Mouse (Mus musculus) embryonic facial prominence, embryonic 14.5 days (tissue): ENCODE results near the gene Tssc4. TPM values are rescaled to one million over a fixed set of nuclear protein-coding genes. Genes with fewer than 3 reads are reported as not detected.
A peak's percentile ranks its signal among the peaks of the same experiment; 100 is the strongest.

ENCODE experiments used
- ATAC-seq: fragments of 200-750 bp; cut with Nextera tagmentation; 2 replicates; pipeline ENCODE4 v1.8.0; 2017; ENCODE audit warnings: low read depth, moderate number of reproducible peaks, moderate TSS enrichment
- DNase-seq: peaks from one replicate; pipeline ENCODE4 v3.0.0-alpha.2; 2015; ENCODE audit warnings: low spot score
- H3K27ac ChIP-seq: fragments of 300-500 bp; sonication (generic); replicated peaks from 2 replicates; pipeline ENCODE4 v1.5.1; 2014; ENCODE audit warnings: low read depth, mild to moderate bottlenecking, low read length, moderate library complexity
- H3K27me3 ChIP-seq: fragments of 300-500 bp; sonication (generic); replicated peaks from 2 replicates; pipeline ENCODE4 v1.6.1; 2014; ENCODE audit warnings: low read length; ENCODE audit not compliant: control insufficient read depth, insufficient read depth
- H3K36me3 ChIP-seq: fragments of 300-500 bp; sonication (generic); 2 replicates; pipeline ENCODE4 v1.6.1; 2014; ENCODE audit warnings: low read length, mixed read lengths; ENCODE audit not compliant: control insufficient read depth, insufficient read depth
- H3K4me1 ChIP-seq: fragments of 300-500 bp; sonication (generic); 2 replicates; pipeline ENCODE4 v1.6.1; 2014; ENCODE audit warnings: antibody characterized with exemption, low read length; ENCODE audit not compliant: control insufficient read depth, insufficient read depth
- H3K4me2 ChIP-seq: fragments of 300-500 bp; sonication (generic); 2 replicates; pipeline ENCODE4 v1.6.1; 2014; ENCODE audit warnings: low read depth, mild to moderate bottlenecking, low read length, moderate library complexity, mixed read lengths
- H3K4me3 ChIP-seq: fragments of 300-500 bp; sonication (generic); 2 replicates; pipeline ENCODE4 v1.5.1; 2014; ENCODE audit warnings: low read depth, mild to moderate bottlenecking, low read length
- H3K9ac ChIP-seq: fragments of 300-500 bp; sonication (generic); 2 replicates; pipeline ENCODE4 v1.6.1; 2014; ENCODE audit warnings: low read depth, mild to moderate bottlenecking, low read length, moderate library complexity, mixed read lengths
- H3K9me3 ChIP-seq: fragments of 300-500 bp; sonication (generic); 2 replicates; pipeline ENCODE4 v1.6.1; 2016; ENCODE audit warnings: low read length; ENCODE audit not compliant: control insufficient read depth
- WGBS: fragments of 180-500 bp; shearing (Covaris S2); extraction: QIAGEN DNeasy Blood & Tissue Kit; methylation state at CpG from one replicate; pipeline ENCODE4 v1.1.7; 2014; 5-methylcytosine and 5-hydroxymethylcytosine counted together
- polyA plus RNA-seq: library from polyadenylated mRNA; unstranded; fragments of >200 nt; fragmentation: Nextera tagmentation; extraction: Ambion mirVana; gene quantifications from 2 replicates; pipeline ENCODE4 v1.2.1, GENCODE M21; 2014

The Tssc4 gene
- polyA plus RNA-seq, 1 experiment from 2014 or later, result 52.2 TPM

DNA sequence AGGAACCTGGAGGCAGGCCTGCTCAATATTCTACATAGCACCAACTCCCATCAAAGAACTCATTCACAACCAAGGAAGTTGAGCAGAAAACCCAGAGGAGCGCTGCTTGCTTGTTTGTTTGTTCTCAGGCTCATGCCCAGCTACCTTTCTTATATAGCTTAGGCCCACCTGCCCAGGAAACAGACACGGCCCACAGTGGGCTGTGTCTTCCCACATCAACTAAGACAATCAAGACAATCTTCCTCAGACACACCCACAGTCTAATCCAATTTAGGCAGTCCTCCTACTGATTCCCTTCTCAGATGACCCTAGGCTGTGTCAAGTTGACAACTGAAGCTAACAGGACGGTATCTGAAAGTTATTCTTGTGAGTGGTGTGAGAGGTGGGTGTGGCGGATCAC is 37.0 kb downstream of the Tssc4 start, which contains the start of gene Kcnq1:
Kcnq1 (plus strand) TSS at position 301 of the 400 bp plus-strand sequence.
- Histone ChIP-seq H3K9me3 (no peaks in the 10 kb centered on the region), H3K4me1 (peaks cover 5% of the 10 kb centered on the region; the same call in 1 of the 2 replicates), H3K36me3 (no peaks in the 10 kb centered on the region), H3K9ac (peak within 1 kb of the TSS; percentile 16; the same call in 1 of the 2 replicates), H3K27me3 (peaks cover 56% of the 10 kb centered on the region), H3K27ac (no peak within 1 kb of the TSS), H3K4me3 (peak within 1 kb of the TSS; percentile 37), H3K4me2 (peak within 1 kb of the TSS; percentile 61)
- ATAC-seq, result no peak
- DNase-seq, result no peak
- 63% methylated on average over 4 of the region's 4 CpGs for WGBS

GRCm38 (mm10) chr7:143106672-143107465 is 37.8 kb downstream of the Tssc4 start:
- H3K36me3 ChIP-seq, result no peaks in the 10 kb centered on the region
- H3K27me3 ChIP-seq, result peaks cover 56% of the 10 kb centered on the region
- H3K4me2 ChIP-seq, result peak overlapping the region; percentile 61
- 10% methylated on average over 28 of the region's 57 CpGs for WGBS
- H3K4me3 ChIP-seq, result peak overlapping the region; percentile 37
- ATAC-seq (peak; percentile 70; the same call in 1 of the 2 replicates), DNase-seq (no peak)
- H3K4me1 ChIP-seq, result peaks cover 5% of the 10 kb centered on the region; the same call in 1 of the 2 replicates
- H3K27ac ChIP-seq, result no peak overlapping the region
- H3K9me3 ChIP-seq, result no peaks in the 10 kb centered on the region
- peak overlapping the region; percentile 16; the same call in 1 of the 2 replicates for H3K9ac ChIP-seq

- no peak overlapping the region for H3K4me3 ChIP-seq
- ATAC-seq, result no peak
- H3K4me2 ChIP-seq, result no peak overlapping the region
- no peaks in the 10 kb centered on the region for H3K9me3 ChIP-seq
- peaks cover 56% of the 10 kb centered on the region for H3K27me3 ChIP-seq
- H3K9ac ChIP-seq, result no peak overlapping the region
- WGBS, result 44% methylated on average over 5 of the region's 5 CpGs
- H3K4me1 ChIP-seq, result peaks cover 5% of the 10 kb centered on the region; the same call in 1 of the 2 replicates
- H3K27ac ChIP-seq, result no peak overlapping the region
- no peaks in the 10 kb centered on the region for H3K36me3 ChIP-seq
- DNase-seq, result no peak
These were observed 39.2 kb downstream of the Tssc4 start for GRCm38 (mm10) chr7:143108200-143108599.

DNA sequence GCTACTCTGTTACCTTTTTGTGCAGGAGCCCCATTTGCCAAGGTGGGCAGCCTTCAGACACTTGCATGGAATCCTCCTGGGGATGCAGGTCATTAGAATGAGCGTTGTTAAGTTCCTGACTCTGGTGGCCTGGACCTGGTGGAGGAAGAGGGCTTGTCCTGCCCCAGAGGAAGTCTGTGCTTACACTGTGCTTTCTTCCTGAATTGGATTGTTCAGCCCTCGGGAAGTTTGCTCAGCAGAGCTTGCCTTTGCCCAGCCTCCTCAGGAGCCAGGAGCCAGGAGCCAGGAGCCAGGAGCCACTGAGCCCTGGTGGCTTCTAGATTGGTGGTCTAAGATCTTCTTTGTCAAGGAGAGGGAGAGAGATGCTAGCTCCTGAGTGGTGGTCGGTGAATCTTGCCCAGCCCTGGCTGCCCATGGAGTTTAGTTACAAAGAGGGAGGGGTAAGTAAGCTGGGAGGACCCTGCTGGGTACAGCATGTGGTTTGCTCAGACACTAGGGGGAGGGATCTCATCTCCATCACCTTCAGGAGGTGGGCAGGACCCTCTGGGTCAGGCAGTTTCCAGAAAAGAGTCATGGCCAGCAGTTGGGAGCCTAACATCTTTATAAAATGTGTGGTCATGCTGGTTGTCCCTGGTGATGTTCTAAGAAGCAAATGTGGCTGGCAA is 40.1 kb downstream of the Tssc4 start:
- H3K4me2 ChIP-seq, result no peak overlapping the region
- WGBS, result 22% methylated on average over 3 of the region's 3 CpGs

GRCm38 (mm10) chr7:143109696-143110095 is 40.6 kb downstream of the Tssc4 start:
- Histone ChIP-seq H3K27ac (no peak overlapping the region), H3K4me3 (no peak overlapping the region), H3K4me2 (no peak overlapping the region), H3K27me3 (peaks cover 49% of the 10 kb centered on the region), H3K36me3 (no peaks in the 10 kb centered on the region), H3K4me1 (peaks cover 5% of the 10 kb centered on the region; the same call in 1 of the 2 replicates), H3K9ac (no peak overlapping the region), H3K9me3 (peaks cover under 1% of the 10 kb centered on the region)
- WGBS, result 50% methylated on average over 3 of the region's 3 CpGs
- ATAC-seq (no peak), DNase-seq (no peak)

More for the DNA sequence above, 40.1 kb downstream of the Tssc4 start:
- H3K36me3 ChIP-seq, result no peaks in the 10 kb centered on the region
- no peak for DNase-seq
- H3K4me3 ChIP-seq, result no peak overlapping the region
- H3K9me3 ChIP-seq, result no peaks in the 10 kb centered on the region; the same call in 1 of the 2 replicates
- no peak overlapping the region for H3K27ac ChIP-seq
- H3K9ac ChIP-seq, result no peak overlapping the region
- no peak for ATAC-seq
- H3K27me3 ChIP-seq, result peaks cover 55% of the 10 kb centered on the region
- peaks cover 5% of the 10 kb centered on the region; the same call in 1 of the 2 replicates for H3K4me1 ChIP-seq

DNA sequence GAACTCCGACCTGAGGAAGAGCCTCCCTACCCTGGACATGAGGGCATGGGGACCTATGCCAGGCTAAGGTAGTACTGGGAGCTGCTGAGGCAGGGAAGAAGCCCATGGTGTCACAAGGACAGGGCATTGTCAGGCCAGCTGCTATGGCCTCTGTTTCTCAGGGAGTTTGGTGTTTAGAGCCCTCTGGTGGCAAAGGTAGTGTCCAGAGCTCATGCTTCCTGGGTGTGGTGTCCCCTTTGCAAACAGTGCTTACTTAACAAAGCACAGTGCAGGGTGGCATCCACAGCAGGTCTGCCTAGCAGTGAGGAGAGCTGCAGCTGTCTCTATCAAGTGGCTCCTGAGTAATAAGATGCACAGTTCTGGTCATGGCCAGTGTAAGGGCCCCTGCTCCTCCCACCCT is 41.8 kb downstream of the Tssc4 start:
- ATAC-seq, result no peak
- DNase-seq, result no peak
- no peak overlapping the region for H3K9ac ChIP-seq
- no peaks in the 10 kb centered on the region for H3K36me3 ChIP-seq
- H3K27ac ChIP-seq, result no peak overlapping the region
- peaks cover 6% of the 10 kb centered on the region for H3K9me3 ChIP-seq
- 77% methylated on average over 1 of the region's 1 CpGs for WGBS
- no peak overlapping the region for H3K4me2 ChIP-seq
- no peak overlapping the region for H3K4me3 ChIP-seq
- peaks cover 5% of the 10 kb centered on the region; the same call in 1 of the 2 replicates for H3K4me1 ChIP-seq
- peaks cover 38% of the 10 kb centered on the region for H3K27me3 ChIP-seq

GRCm38 (mm10) chr7:143111719-143112118 is 42.7 kb downstream of the Tssc4 start:
- Histone ChIP-seq H3K36me3 (no peaks in the 10 kb centered on the region), H3K27me3 (peaks cover 29% of the 10 kb centered on the region), H3K4me2 (no peak overlapping the region), H3K4me3 (no peak overlapping the region), H3K4me1 (peaks cover 5% of the 10 kb centered on the region; the same call in 1 of the 2 replicates), H3K9me3 (peaks cover 6% of the 10 kb centered on the region), H3K9ac (no peak overlapping the region), H3K27ac (no peak overlapping the region)
- WGBS, result 50% methylated on average over 4 of the region's 4 CpGs
- DNase-seq (no peak), ATAC-seq (no peak)

- H3K4me1 ChIP-seq, result no peaks in the 10 kb centered on the region
- peaks cover 6% of the 10 kb centered on the region for H3K9me3 ChIP-seq
- H3K9ac ChIP-seq, result no peak overlapping the region
- no peak overlapping the region for H3K4me3 ChIP-seq
- H3K27ac ChIP-seq, result no peak overlapping the region
- 17% methylated on average over 1 of the region's 1 CpGs for WGBS
- no peak for DNase-seq
- no peak for ATAC-seq
- peaks cover 22% of the 10 kb centered on the region for H3K27me3 ChIP-seq
- no peak overlapping the region for H3K4me2 ChIP-seq
- H3K36me3 ChIP-seq, result no peaks in the 10 kb centered on the region
These were observed 43.3 kb downstream of the Tssc4 start for GRCm38 (mm10) chr7:143112395-143112794.
